Mouse (Mus musculus): ENCODE measurements around the gene Tcf15.

DNA sequence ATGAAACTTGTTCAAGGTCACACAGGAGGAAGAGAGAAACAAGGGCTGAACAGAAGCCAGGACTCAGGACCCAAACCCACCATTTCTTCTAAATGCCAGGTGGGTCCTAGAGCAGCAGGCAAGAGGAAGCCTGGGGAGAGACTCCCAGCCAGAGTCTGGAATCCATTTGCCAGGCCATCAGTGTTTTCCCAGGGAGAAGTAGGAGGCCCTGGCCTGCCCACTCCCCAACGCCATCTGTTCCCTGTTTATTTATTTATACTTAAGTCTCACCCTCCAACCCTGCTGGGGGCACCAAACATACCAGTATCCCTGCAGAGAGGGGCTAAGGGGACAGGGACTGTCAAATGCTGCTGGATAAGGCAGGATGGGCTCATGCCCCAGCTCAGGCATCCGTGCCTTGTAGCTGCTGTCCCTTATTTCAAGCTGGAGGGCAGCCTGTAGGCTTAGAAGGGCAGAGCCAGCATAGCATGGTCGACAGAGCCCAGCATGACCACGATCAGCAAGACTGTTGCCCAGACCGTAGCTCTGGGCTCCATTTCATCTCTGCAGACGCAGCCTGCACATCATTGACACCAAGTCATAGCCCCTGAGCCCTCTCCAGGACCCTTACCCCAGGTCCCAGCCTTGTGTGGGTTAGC lies 24.0 kb upstream of the Tcf15 start:
- TF ChIP-seq CTCF (IDR thresholded peaks at IDR 0.05; ENCODE audit: borderline replicate concordance, extremely low read depth, insufficient read depth, insufficient read length) (no peak), POLR2A (IDR thresholded peaks at IDR 0.05; ENCODE audit: borderline replicate concordance, extremely low read depth, insufficient read depth, insufficient read length, poor library complexity, severe bottlenecking) (no peak)
